Mouse (Mus musculus) liver (tissue): ENCODE results near the gene Mpz.

ENCODE experiments used
- DNase-seq: peaks from one replicate; pipeline ENCODE4 v3.0.0-alpha.2; 2020; ENCODE audit warnings: mixed read lengths

The Mpz gene

GRCm38 (mm10) chr1:171189476-171190114 lies 39.1 kb downstream of the Mpz start:
- no peak for DNase-seq

- no peak for DNase-seq
These were observed 40.3 kb downstream of the Mpz start for GRCm38 (mm10) chr1:171190832-171191231.

GRCm38 (mm10) chr1:171192283-171192682 lies 41.8 kb downstream of the Mpz start:
- DNase-seq = no peak

- DNase-seq = no peak
These were observed 42.8 kb downstream of the Mpz start for GRCm38 (mm10) chr1:171193093-171193840.

GRCm38 (mm10) chr1:171193911-171194830 lies 43.7 kb downstream of the Mpz start:
- DNase-seq = no peak

- no peak for DNase-seq
These were observed 44.7 kb downstream of the Mpz start for GRCm38 (mm10) chr1:171195046-171195822.

GRCm38 (mm10) chr1:171195887-171196397 lies 45.4 kb downstream of the Mpz start, which contains the start of gene Pcp4l1:
Pcp4l1 (minus strand) TSS chr1:171196268.
- peak; percentile 57 for DNase-seq

- DNase-seq = no peak
These were observed 49.0 kb downstream of the Mpz start for GRCm38 (mm10) chr1:171199532-171199931.

- no peak for DNase-seq
These were observed 50.3 kb downstream of the Mpz start for GRCm38 (mm10) chr1:171200769-171201168.

- no peak for DNase-seq
These were observed 53.1 kb downstream of the Mpz start for GRCm38 (mm10) chr1:171203471-171204248.

GRCm38 (mm10) chr1:171204249-171204644 lies 53.7 kb downstream of the Mpz start:
- no peak for DNase-seq

- no peak for DNase-seq
These were observed 55.4 kb downstream of the Mpz start for GRCm38 (mm10) chr1:171205704-171206493.

GRCm38 (mm10) chr1:171209409-171209808 lies 58.9 kb downstream of the Mpz start:
- DNase-seq = no peak
